Mouse (Mus musculus): ENCODE measurements around the gene Lrrn2.

DNA sequence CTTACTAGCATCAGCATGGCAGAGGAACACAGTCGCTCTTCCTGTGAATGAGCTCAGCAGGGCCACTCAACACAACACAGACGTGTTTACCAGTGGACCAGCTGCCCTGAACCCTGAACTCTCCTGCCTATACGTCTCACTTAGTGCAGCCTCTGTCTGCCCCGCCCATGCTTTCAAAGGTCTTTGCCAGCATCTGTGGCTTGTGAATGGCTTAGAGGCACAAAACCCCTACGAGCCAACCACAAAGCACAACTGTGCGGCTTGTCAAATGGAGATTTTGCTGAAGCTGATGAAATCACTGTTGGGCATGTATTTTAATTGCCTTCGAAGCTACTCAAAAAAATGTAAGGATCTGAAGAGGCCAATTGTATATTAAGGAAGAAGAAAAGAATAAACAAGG is 67.7 kb downstream of the Lrrn2 start:
- no peak for TF ChIP-seq GATA1 (IDR thresholded peaks at IDR 0.05; ENCODE audit: low read length)
- TF ChIP-seq TAL1 (IDR thresholded peaks at IDR 0.05; ENCODE audit: low read length): no peak
